Mouse (Mus musculus): ENCODE measurements at regions not wholly inside any gene's neighbourhood (a gene's known extent, or its start where the extent isn't known, plus 50 kb on each side); places are given as distances from the start of the nearest gene placed in this dataset.
A peak's percentile ranks its signal among the peaks of the same experiment; 100 is the strongest.
"Not testable (repeated sequence)": the region's sequence is repeated elsewhere in the genome, so short reads cannot be mapped to it uniquely, and the experiment has no call there.

GRCm38 (mm10) chrX:79760887-79761286 lies 89.7 kb upstream of the Mageb16 start:
- intact Hi-C loops (cut with DNase I), result no loop called here
- peak; percentile 1 for DNase-seq

DNA sequence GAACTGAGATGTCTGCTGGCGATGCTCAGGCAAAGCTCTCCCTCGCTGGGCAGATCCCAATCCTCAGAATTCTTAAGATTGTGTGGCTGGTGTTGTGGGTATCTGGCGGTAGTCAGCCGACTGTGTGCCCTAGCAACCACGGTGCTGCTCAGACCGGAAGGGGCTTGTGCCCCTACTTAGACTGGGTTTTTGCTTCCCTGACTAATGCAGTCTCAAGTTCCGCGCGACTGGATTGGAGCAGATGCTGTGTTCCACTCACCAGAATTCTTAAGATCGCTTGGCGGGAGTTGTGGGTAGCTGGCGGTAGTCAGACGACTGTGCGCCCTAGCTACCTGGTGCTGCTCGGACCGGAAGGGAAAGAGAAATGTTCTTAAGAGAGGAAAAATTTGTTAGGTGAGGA lies 87.4 kb upstream of the Mageb16 start:
- intact Hi-C loops (cut with DNase I); DNase-seq: not testable (repeated sequence)
